Mouse (Mus musculus): ENCODE data around the gene Cc2d1a.
A peak's percentile ranks its signal among the peaks of the same experiment; 100 is the strongest.

Cc2d1a gene

DNA sequence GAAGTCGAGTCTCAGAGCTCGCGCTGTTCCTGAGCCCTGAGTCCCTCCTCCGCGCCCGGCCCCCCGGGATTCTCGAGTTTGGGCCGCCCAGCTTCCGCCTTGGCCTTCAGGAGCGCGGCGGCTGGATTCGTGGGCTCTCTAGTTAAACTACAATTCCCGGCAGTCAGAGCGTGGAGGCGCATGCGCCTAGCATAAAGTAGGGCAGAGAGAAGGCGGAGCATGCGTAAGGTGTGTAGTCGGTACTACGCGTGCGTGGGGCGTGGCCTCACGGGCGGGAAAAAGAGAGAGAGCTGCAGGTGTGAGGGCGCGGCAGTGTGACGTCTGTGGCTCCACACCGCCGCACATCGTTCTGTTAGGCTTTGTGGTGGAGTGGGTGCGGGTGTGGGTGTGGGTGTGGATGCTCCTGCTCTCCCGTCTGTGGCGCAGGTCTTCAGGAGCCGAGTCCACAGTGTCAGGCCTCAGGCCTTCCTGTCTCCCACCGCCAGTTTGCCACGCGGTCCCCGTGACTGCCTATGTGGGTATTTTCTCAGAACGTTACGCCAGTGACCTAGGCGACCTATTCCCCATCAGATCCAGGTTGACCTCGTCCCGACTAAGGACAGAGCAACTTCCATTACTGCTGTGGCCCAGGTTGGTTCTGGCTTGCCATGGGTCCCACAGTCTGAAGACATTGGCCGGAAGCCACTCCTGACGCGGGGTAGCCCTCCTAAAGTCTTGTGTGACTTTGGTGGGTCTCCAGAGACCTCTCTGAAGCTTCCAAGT, at the start of gene Cc2d1a, which contains the start of gene 4930432K21Rik:
Gene Cc2d1a (minus strand): TSS at position 168 of the 762 bp plus-strand sequence.
Gene 4930432K21Rik (plus strand): TSS at position 257 of the 762 bp plus-strand sequence.
- DNase-seq, result peak; percentile 98

DNA sequence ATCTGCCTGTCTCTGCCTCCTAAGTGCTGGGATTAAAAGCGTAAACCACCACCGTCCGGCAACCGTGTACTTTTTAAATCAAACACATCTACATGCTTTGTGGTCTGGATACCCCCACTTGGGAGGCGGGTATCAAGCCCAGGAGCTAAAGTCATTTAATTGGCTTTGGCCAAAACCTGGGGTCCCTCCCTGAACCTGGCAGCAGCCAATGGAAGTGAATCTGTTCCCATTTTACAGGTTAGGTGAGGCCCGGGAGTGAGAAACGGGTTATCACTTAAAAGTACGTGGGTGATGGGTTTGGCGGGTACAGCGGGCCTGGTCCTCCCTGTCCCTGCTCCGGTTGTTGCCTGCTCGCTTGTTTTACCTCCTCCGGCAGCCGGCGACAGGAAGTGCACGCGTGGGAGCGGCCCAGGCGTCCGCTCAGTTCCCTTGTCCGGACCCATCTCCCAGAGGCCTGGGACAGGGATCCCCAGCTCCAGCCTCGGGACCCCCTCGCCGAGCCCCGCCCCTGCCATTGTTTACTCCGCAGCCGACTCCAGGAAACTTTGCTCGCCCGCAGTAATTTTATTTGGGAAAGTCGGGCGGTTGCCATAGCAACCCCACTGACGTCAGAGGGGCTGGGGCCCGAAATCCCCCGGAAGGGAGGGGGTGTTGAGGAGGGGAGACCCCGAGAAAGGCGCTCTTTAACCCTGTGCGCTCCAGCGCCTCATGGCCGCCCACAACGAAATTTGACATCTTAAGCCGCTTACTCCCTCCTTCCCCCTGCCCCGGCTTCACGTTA, 49.6 kb upstream of the Cc2d1a start:
- DNase-seq, result no peak

DNA sequence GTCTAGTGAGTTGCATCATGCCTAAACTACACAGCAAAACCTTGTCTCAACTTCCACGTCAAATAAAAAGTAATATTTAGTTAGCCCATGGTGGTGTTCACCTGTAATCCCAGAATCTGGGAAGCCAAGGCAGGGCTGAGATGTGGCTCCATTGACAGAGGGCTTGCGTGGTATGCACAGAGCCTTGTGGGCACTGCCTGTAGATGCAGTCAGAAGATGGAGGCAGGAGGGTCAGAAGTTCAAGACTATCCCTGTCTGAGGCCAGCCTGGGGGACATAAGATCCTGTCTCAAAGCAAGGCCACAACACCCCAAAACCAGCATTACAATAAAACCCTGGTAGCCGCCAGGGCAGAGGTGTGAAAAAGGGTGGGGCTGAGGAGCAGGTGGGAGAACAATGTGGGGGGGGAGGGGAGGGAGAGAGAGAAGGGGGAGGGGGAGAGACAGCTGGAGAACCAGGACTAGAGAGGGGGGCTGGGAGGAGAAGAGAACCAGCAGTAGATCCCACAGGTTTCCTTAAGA, 46.5 kb upstream of the Cc2d1a start:
- DNase-seq, result no peak

DNA sequence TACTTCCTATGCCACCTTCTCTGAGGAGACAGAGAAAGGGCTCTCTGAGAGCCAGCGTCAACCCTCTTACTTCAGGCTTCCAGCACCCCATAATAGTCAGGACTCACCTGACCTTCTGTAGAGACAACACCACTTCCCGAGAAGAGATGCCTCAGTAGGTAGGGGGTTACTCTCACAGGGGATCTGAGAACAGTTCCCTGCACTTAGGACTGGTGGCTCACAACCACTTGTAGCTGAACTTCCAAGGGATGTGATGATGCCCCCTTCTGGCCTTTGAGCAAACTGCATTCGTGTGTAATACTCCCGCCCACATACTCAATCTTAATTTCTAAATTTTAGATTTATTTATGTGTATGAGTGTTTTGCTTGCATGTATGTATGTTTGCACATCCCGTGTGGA, 45.8 kb upstream of the Cc2d1a start:
- no peak for DNase-seq

DNA sequence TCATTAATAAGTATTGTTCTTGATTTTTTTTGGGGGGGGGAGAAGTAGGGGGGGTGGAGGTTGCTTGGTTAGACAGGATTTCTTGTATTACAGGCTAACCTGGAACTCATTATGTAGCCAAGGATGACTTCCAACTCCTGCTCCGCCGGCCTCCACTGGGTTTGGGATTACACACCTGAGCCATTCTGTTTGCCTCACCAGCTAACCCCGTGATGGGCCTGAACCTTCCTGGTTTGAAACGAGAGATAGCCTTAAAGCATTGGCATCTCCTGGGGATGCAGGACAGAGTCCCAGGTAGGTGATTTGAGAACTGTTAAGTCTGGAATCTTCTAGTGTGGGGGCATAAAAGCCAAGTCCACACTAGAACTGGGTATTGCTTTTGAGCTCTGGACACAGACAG, 45.4 kb upstream of the Cc2d1a start:
- DNase-seq, result no peak

DNA sequence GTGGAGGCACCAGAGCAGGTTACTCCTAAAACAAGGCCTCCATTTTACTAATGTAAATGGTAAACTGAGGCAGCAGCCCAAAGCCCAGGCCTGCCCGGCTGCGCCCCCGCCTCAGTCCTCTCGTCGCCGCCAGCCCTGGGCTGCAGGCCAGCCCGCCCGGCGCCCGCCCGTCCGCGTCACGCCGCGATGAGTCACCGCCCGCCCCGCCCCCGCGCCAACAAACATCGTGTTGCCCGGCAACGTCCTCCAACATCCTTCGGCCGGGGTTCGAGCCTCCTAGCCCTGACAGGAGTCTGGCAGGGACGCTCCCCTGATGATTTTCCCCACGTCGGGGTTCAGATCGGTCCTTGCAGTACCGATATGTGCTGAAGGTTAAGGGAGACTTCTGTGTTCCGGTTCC, 44.8 kb upstream of the Cc2d1a start:
- DNase-seq, result no peak

DNA sequence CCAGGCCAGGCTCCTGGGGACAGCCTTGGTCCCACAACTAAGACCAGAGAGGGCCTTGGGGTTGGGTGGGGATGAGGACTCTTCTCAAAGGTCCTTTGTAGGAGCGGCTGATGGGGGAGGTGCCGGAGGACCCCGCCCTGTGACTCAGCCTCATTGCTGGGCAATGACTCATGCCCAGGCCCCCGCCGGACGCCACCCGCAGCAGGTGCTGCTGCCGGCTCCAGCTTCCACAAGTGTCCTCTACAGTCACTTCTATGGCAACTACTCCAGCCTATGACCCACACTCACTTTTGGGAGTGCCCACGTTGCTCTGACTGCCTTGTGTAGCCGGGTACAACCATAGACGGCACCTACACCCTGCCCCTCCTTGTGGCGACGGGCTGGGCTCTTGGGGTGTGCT, 44.3 kb upstream of the Cc2d1a start:
- DNase-seq, result no peak

DNA sequence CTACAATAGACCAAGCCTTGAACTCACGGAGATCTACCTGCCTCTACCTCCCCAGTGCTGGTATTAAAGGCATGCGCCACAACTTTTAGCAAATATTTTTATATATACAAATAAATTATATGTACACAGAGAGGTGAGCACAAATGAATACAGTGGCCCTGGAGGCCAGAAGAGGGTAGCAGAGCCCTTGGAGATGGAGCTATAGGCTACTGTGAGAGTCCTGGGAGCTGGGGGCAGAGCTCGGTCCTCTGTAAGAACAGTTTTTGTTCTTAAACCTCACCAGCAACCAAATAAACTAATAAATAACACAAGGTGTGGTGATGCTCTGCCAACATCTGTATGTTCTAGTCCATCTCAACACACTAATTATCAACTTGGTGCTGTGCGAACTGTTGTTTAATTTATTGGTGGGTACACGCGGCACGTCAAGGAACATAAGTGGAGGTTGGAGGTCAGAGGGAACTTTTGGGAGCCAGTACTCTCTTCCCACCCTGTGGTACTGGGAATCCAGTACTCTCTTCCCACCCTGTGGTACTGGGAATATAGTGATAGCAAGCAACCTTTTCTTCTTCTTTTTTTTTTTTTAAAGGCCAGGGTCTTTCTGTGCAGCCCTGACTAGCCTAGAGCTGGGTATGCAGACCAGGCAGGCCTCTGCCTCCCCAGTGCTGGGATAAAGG, 42.6 kb upstream of the Cc2d1a start:
- DNase-seq, result no peak

DNA sequence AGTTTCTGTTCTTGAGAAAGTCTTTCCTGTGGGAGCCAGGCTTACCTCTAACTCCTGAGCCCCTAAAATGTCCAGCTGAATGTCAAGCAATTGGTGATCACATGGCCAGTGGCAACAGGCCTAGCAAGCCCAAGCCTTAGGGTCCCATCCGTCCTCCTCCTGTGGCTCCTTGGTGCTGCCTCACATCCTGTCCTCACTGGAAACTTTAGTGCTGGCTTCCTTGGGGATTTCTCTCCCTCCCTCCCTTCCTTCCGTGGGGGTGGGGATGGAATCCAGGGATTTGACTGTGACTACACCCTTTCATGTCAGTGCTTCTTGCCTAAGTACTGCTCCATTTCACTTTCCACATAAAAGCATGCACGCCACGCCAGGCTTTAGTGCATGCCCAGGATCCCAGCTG, 41.9 kb upstream of the Cc2d1a start:
- no peak for DNase-seq

DNA sequence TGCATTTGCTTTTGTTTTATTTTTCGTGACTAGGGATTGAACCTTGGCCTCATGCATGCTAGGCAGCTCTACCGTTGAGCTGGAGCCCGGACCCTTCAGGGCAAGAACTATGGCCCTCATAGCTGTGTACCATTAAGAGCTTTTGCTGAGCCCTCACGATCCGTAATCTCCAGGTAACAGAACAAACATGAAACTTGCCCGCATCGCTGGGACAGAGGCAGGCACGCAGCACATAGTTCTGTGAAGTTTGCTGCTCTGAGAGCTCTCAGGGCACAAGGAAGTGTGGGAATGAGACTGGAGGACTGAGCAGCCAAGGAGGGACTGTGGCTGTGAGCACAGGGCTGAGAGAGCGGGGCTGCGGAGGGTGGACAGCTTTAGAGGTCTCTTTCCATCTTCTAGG, 40.9 kb upstream of the Cc2d1a start:
- no peak for DNase-seq

DNA sequence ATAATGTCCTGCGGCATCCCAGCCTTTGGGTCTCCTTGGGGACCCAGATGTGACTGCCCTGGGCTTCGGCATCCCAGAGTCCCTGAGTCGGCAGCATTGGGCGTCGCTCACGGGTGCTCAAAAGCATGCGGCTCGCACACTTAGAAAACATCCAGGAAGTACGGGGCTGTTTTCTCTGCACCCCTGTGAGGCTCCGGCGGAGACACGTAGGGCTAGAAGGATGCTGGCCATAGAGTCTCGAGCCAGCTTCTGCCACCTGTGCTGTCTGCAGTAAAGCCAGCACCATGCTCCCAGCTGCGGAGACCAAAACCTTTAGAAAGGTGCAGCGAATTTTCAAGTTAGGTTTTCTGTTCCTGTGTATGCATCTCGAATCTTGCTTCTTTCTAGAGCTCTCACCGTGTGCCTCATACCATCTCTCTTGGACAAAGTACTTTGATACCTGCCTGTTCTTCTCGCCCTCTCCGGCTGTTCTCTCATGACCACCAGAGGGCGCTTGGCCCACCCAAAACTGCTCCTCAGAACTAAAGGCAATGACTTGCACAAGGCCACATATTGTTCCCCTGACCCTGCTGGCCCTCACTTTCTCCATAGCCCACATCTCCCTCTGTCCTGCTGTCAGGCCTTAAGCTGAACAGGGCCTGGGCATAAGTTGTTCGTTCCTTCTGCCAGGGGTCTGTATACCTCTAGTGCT, 39.5 kb upstream of the Cc2d1a start:
- peak; percentile 79 for DNase-seq

DNA sequence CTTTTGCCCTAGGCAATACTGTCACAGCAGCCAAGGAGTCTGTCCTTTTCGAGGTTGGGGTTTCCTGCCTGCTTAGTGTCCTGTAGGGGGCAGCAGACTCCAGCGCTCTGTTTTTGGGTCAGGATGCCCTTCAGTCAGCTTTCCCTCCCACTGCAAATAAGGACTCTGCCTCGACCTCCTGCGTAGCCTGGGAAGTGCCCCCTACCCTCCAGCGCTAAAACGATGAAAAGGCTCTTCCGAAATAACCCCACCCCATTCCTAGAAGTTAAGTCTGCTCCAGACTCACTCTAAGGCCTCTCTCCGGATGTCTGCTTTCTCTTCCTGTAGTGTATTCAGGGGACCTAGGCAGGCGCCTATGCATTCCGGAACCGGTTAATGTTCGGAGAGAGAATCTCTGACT, 38.8 kb upstream of the Cc2d1a start:
- DNase-seq, result peak; percentile 90

DNA sequence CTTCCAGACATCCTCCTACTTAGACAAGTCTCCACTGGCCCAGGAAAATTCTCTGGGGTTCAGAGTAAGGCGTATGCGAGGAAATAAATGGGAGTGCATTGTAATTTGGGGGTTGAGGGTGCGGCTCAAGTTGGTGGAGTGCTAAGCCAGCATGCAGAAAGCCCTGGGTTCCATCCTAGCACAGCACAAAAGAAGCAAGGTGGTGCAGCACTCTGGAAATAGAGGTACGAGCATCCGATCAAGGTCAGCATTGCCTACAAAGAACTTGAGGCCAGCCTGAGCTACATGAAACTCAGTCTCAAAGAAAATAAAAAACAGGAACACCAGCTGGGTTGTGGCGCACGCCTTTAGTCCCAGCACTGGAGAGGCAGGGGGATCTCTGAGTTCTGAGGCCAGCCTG, 37.4 kb upstream of the Cc2d1a start, which contains the start of gene Nanos3:
Gene Nanos3 (minus strand): TSS at position 101 of the 400 bp plus-strand sequence.
- DNase-seq, result no peak

DNA sequence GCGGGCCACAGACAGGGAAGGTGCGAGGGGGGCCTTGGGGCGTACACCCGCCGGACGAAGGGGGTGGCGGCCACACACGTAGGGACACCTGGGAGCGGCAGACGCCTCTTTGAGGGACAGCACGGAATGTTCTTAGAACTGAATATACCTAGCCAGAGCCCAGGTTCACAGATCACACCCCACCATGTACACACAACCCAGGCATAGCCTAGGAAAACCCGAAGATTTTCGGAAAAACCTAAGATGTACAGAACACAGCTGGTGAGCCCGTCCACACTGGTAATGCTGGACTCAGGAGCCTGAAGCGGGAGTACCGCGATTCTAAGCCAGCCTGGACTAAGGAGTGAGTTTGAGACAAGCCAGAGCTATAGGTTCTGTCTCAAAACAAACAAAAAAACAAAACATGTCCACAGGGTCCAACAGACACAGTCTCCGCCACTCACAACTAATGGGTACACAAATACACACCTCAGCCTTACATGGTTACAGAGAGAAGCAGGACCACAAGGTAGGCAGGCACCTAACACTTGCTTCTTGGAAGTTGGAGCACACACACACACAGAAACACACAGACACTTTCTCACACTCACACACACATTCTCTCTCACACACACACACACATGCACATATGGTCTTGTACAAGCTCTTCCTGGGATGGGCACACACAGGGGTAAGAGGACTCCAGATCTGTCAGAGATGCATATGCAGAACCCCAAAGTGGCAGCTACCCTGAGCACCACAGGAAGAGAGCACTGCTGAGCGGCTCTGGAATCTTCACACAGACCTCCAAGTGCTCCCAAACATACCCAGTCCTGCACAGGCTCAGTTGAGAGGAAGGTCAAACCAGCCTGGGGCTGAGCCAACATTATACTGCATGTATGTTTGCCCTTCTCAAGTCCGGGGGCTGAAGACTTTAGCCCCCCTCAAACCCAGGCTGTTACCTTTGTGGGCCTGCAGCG, 36.6 kb upstream of the Cc2d1a start:
- no peak for DNase-seq

DNA sequence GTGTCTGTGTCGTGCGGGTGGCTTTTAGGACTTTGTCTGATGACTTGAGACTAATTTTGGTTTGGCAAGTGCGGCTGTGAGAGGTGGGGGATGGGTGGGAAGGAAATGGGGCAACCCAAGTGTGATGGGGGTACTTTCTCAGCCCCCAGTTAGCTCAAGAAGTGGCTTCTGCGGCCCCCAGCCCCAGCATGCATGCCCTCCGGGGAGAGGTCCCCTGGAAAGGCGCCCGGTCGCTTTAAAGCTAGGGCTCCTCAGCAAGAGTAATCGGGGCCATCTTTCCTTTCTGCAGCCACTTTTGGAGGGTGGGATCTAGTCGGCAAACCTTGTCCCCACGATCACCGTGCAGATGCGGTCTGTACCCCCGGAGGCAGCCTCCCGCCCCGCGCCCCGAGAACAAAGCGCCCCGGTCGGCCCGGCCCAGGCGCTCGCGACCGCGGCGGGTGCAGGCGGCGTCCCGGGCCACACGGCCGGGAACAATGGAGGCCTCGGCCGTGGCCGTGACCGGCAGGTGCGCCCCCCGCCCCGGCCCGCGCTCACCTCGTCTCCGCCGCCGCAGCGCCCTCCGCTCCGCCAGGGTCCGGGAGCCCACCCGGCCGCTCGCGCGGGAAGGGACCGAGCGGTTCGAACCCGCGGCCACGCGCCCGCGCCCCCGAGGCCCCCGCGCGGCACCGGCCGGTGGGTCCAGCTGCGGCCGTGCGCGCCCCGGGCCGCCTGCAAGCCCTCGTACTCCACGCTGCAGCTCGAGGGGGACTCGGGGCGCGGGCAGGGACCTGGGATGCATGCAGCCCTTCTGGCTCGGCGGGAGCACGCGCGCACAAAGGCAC, 35.7 kb upstream of the Cc2d1a start:
- DNase-seq, result peak; percentile 42

DNA sequence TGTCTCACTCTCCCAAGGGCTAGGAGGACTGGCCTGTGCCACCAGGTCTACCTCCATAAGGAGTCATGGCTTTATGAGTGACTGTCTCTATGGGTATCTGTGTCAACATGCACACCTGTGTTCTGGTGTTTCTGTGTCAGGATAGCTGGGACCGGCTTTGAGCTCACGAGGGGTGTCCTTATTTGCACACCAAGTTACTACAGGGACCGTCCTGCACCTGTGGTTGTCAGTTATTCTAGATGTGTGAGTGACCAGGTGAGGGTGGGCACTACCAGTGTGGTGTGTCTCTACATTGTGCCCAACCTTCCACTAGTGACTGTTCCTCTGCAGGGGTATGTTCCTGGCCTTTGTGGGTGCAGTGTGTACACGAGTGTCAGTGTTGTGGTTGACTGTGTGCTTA, 35.1 kb upstream of the Cc2d1a start:
- DNase-seq, result no peak

DNA sequence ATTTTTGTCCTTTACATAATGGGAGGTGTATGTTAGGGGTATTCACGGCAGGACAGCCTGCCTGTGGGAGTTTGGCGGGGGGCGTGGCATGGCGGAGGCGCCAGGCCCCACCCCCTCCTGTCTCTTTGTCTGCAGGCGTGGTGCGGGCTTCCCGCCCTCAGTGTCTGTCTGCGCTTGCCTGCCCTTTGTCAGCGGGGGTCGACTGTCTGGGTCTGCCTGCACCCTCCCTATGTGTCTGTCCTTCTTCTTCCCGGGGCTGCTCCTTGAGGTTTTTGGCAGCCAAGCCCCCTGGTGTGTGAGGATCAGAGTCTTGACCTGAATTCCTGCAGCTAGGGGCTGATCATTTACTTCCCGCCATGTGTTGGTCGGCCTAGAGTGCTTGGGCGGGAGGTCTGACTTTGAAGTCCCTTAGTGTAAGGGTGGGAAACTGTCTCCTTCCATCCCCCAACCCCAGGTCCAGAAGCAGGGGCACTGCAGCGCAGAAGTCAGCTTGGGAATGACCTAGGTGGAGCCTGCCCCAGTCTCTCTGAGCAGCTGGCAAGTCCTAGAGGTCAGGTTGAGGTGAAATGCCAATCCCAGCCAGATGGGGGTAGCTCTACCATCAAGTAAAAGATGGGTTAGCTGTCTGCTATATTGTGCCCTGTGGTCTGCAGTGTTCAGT, 32.9 kb upstream of the Cc2d1a start:
- no peak for DNase-seq

DNA sequence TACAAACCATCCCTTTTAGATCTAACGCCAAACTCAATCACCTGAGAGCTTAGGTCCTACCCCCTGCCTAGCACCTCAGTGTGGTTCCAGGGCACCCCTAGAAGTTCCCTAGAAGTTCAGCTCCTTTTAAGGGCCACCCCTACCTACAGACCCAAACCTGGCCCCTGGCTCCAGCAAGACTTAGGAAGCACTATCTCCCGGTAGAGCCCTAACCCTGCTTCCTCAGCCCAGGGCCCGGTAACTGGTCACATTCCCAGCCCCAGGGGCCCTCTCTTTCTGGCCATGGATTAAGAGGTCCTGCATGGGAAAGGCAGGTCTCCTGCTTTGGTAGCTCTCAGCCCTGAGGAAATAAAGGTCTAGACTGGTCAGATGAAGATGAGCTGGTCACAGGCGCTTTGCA, 32.2 kb upstream of the Cc2d1a start:
- no peak for DNase-seq

DNA sequence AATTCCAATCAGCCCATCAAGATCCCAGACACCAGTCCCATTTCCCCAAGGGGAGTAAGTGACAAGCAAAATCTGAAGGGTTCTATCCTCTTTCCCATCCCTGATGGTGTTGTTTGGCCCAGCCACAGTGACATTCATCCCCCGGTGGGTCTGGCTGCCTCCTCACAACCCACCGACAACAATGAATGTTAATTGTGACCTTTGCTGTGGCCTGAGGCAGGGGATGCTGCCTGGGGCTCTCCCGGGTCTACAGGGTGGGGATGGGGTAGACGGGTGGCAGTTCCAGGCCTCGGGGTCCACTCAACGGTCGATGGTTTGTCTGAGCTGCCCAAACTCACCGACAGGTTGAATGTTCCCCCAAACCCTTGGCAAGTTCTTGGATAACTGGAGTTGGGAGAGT, 30.9 kb upstream of the Cc2d1a start:
- DNase-seq, result no peak

DNA sequence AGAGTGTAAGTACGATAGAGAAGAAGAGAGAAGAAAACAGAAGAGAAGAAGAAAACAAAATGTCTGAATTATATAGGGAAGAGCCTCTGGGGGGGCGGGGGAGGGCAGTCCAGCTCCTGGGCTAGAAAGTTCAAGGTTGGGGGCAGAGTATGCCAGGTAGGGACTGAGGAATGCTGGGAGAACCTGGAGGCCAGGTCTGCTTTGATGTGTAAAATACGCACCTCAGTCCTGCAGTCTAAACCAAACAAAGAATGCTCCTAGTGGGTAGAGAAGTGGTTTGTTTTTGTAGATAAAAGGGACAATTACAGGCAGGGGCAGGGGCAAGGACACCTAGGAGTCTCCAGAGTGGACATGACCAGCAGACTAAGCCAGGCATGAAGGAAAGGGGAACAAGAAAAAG, 29.7 kb upstream of the Cc2d1a start:
- no peak for DNase-seq

Data from cerebellum, adult 9-10 months (tissue).